Mouse (Mus musculus) stomach, embryonic 16.5 days (tissue): ENCODE measurements at regions not wholly inside any gene's neighbourhood (a gene's known extent, or its start where the extent isn't known, plus 50 kb on each side); places are given as distances from the start of the nearest gene placed in this dataset.

Source experiments
- ATAC-seq: fragments of 200-750 bp; cut with Nextera tagmentation; 2 replicates; pipeline ENCODE4 v1.8.0; 2017; ENCODE audit warnings: moderate number of reproducible peaks, moderate TSS enrichment; ENCODE audit not compliant: insufficient read depth, low FRiP score
- H3K27ac ChIP-seq: fragments of 300-500 bp; sonication (generic); 2 replicates; pipeline ENCODE4 v1.5.1; 2014; ENCODE audit warnings: low read length
- H3K27me3 ChIP-seq: fragments of 300-500 bp; sonication (generic); 2 replicates; pipeline ENCODE4 v1.6.1; 2014; ENCODE audit warnings: low read length, control low read depth, mixed read lengths; ENCODE audit not compliant: control insufficient read depth, insufficient read depth
- H3K36me3 ChIP-seq: fragments of 300-500 bp; sonication (generic); 2 replicates; pipeline ENCODE4 v1.6.1; 2014; ENCODE audit warnings: low read length; ENCODE audit not compliant: control insufficient read depth, insufficient read depth
- H3K4me1 ChIP-seq: fragments of 300-500 bp; sonication (generic); 2 replicates; pipeline ENCODE4 v1.6.1; 2014; ENCODE audit warnings: low read length, control low read depth, mixed read lengths; ENCODE audit not compliant: control insufficient read depth, insufficient read depth
- H3K4me2 ChIP-seq: fragments of 300-500 bp; sonication (generic); 2 replicates; pipeline ENCODE4 v1.6.1; 2014; ENCODE audit warnings: low read depth, low read length, mixed read lengths
- H3K4me3 ChIP-seq: fragments of 300-500 bp; sonication (generic); replicated peaks from 2 replicates; pipeline ENCODE4 v1.5.1; 2014; ENCODE audit warnings: mild to moderate bottlenecking, low read length
- H3K9ac ChIP-seq: fragments of 300-500 bp; sonication (generic); 2 replicates; pipeline ENCODE4 v1.6.1; 2014; ENCODE audit warnings: low read length
- H3K9me3 ChIP-seq: fragments of 300-500 bp; sonication (generic); replicated peaks from 2 replicates; pipeline ENCODE4 v1.6.1; 2016; ENCODE audit warnings: low read length, control low read depth; ENCODE audit not compliant: control insufficient read depth
- WGBS: fragments of 180-500 bp; shearing (Covaris S2); extraction: QIAGEN DNeasy Blood & Tissue Kit; methylation state at CpG from one replicate; pipeline ENCODE4 v1.1.7; 2014; 5-methylcytosine and 5-hydroxymethylcytosine counted together

DNA sequence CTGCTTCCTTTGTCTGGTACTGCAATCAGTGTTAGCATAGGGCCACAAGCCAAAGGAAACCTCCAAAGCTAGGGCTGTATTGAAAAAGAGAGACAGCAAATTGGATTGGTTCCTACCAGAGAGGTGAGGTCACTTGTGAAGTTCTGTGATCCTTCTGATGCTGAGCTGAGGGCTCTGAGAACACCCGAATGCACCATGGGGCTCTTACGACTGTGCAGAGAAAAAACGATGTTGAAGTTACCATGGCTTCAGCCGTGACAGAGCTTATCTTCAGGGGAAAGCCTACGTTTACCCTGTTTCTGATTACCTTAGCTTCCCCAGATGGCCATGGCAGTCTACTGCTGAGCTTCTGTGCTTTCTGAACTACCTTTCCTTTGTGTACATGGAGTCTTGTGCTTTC, 53.9 kb upstream of the Fmo9 start:
- no peaks in the 10 kb centered on the region for H3K4me1 ChIP-seq
- H3K4me3 ChIP-seq: no peak overlapping the region
- no peaks in the 10 kb centered on the region for H3K36me3 ChIP-seq
- H3K9ac ChIP-seq: no peak overlapping the region
- no peaks in the 10 kb centered on the region for H3K27me3 ChIP-seq
- no peaks in the 10 kb centered on the region for H3K9me3 ChIP-seq
- no peak overlapping the region for H3K27ac ChIP-seq
- 57% methylated on average over 5 of the region's 5 CpGs for WGBS
- ATAC-seq: no peak
- no peak overlapping the region for H3K4me2 ChIP-seq

DNA sequence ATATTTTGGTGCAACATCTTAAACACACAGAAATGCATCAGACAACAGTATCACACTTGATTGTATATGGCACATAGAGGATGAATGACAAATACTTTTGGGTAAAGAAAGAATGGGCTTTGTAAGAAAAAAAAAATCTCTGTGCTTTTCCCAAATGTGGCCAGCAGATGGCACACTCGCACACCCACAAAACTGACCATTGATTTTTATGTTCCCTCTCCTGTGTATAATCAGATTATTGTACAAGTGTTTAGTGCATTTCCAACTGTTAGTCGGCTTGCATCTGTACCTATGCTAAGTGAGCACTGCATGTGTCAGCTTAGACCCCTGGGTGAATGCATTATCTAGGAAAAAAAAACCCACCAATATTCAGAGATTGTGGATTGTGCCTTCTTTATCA, 56.4 kb upstream of the Fmo9 start:
- Histone ChIP-seq H3K4me2 (no peak overlapping the region), H3K9me3 (no peaks in the 10 kb centered on the region)
- WGBS: 4% methylated on average over 2 of the region's 2 CpGs

DNA sequence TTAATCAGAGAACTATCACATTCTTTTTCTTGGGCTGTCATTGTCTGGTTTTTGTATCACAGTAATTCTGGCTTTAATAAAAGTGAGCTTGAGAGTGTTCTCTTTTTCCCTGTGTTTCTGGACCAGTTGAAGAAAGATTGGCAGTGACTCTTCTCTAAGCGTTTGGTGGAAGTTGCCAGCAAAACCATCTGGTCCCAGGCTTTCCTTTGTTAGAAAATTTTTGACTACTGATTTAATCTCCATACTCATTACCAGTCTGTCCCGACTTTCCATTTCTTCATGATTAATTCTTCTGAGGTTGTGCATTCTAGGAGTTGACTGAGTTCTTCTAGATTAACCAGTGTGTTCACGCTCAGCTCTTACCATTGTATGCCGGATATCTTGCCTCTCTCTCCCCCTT, 68.6 kb upstream of the Fmo9 start:
- H3K9me3 ChIP-seq: no peaks in the 10 kb centered on the region
- H3K27ac ChIP-seq: no peak overlapping the region
- WGBS: 75% methylated on average over 4 of the region's 4 CpGs
- H3K4me3 ChIP-seq: no peak overlapping the region
- no peaks in the 10 kb centered on the region for H3K4me1 ChIP-seq
- H3K36me3 ChIP-seq: no peaks in the 10 kb centered on the region
- no peak for ATAC-seq
- no peak overlapping the region for H3K4me2 ChIP-seq
- H3K27me3 ChIP-seq: no peaks in the 10 kb centered on the region
- no peak overlapping the region for H3K9ac ChIP-seq

More for the DNA sequence above, 56.4 kb upstream of the Fmo9 start:
- no peaks in the 10 kb centered on the region for H3K36me3 ChIP-seq
- H3K27ac ChIP-seq: no peak overlapping the region
- no peak for ATAC-seq
- H3K9ac ChIP-seq: no peak overlapping the region
- H3K27me3 ChIP-seq: no peaks in the 10 kb centered on the region
- H3K4me1 ChIP-seq: no peaks in the 10 kb centered on the region
- no peak overlapping the region for H3K4me3 ChIP-seq

DNA sequence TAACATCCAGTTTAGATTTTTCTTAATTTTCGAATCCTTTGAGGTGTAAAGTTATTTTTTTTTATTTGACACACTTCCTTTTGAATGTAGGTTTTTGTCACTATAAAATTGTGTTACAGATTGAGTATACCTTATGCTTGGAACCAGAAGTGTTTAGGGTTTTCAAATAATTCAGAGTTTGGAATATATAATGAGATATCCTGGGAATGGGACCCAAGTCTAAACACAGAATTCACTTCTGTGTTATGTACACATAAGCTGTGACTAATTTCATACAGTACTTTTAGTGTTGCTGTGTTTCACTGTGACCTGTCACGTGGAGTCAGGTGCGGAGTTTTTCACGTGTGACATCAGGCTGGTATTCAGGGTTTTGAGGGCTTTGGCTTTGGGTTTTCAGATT, 69.1 kb upstream of the Fmo9 start:
- H3K9me3 ChIP-seq: no peaks in the 10 kb centered on the region
- 76% methylated on average over 4 of the region's 4 CpGs for WGBS
- no peaks in the 10 kb centered on the region for H3K27me3 ChIP-seq
- H3K4me1 ChIP-seq: no peaks in the 10 kb centered on the region
- no peak overlapping the region for H3K4me2 ChIP-seq
- no peak overlapping the region for H3K9ac ChIP-seq
- H3K36me3 ChIP-seq: no peaks in the 10 kb centered on the region
- no peak overlapping the region for H3K4me3 ChIP-seq
- no peak for ATAC-seq
- no peak overlapping the region for H3K27ac ChIP-seq

DNA sequence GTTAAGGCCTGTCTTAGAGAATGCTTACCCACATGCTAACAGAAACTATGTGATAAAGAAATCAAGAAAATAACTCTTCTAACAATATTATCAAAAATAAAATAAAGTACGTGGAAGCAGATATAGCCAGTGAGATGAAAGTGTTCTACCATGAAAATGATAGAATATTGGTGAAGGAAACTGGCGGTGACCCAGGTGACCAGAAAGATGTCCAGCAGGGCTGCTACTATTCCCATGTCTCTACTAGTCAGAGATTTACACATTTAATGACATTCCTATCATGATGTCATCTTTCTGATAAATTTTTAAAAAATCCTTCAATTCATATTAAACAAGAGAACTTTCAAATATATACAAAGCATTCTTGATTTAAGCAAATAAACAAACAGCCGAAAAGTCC, 69.8 kb upstream of the Fmo9 start:
- H3K27me3 ChIP-seq: no peaks in the 10 kb centered on the region
- H3K9ac ChIP-seq: no peak overlapping the region
- WGBS: 85% methylated on average over 3 of the region's 3 CpGs
- no peak overlapping the region for H3K4me3 ChIP-seq
- no peak for ATAC-seq
- no peak overlapping the region for H3K27ac ChIP-seq
- no peaks in the 10 kb centered on the region for H3K4me1 ChIP-seq
- H3K4me2 ChIP-seq: no peak overlapping the region
- no peaks in the 10 kb centered on the region for H3K36me3 ChIP-seq
- no peaks in the 10 kb centered on the region for H3K9me3 ChIP-seq

DNA sequence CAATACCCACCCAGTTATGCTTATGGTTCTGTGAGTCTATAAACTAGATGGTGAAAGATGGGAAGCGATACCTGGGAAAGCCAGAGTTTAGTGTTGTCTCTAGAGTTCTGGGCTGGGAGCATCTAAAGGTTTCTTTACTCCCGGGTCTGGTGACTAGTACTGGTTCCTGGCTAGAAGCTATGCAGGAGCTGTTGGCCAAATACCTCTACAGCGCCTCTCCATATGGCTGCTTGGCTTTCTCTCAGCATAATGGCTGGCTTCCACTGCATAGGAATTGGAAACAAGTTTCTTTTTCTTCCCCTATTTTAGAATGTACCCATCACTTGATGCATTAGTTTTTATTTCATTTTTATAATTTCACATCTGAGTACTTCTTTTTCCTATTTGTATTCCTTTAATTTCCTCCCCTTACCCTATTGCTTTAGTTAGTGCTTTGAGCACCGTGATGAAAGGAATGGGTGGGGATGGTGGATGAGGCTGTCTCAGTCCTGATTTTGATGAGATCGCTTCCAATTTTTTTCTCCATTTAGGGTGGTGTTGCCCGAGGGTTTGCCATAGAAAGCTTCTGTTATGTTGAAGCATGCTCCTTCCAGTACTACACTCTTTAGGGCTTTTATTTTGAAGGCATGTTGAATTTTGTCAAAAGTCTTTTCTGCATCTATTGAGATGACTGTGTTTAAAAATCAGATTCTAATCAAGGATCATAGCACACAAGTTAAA, 71.5 kb upstream of the Fmo9 start:
- 81% methylated on average over 6 of the region's 6 CpGs for WGBS
- Histone ChIP-seq H3K4me1 (no peaks in the 10 kb centered on the region), H3K27ac (no peak overlapping the region), H3K9ac (no peak overlapping the region), H3K9me3 (no peaks in the 10 kb centered on the region), H3K36me3 (no peaks in the 10 kb centered on the region), H3K4me3 (no peak overlapping the region), H3K27me3 (no peaks in the 10 kb centered on the region), H3K4me2 (no peak overlapping the region)
- no peak for ATAC-seq

DNA sequence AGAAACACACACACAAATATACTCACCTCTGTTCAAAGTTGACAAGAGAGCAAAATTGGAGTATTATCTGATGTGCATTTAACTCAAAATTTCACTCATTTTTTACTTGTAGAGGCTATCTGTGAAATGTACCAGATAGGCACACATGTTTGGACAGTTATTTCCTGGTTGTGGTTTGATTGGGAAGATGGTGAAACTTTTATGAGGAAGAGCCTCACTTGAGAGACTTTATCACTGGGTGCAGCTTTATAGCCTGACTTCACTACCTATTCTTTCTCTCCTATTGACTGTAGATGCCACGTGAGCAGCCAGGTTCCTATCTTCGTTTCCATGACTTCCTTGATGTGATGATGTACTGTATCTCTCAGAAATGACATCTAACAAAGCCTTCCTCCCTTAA, 77.3 kb upstream of the Fmo9 start:
- no peaks in the 10 kb centered on the region for H3K27me3 ChIP-seq
- H3K9me3 ChIP-seq: no peaks in the 10 kb centered on the region
- no peaks in the 10 kb centered on the region for H3K4me1 ChIP-seq
- no peak overlapping the region for H3K9ac ChIP-seq
- no peak overlapping the region for H3K27ac ChIP-seq
- no peak overlapping the region for H3K4me3 ChIP-seq
- 68% methylated on average over 2 of the region's 2 CpGs for WGBS
- ATAC-seq: no peak
- no peaks in the 10 kb centered on the region for H3K36me3 ChIP-seq
- no peak overlapping the region for H3K4me2 ChIP-seq

DNA sequence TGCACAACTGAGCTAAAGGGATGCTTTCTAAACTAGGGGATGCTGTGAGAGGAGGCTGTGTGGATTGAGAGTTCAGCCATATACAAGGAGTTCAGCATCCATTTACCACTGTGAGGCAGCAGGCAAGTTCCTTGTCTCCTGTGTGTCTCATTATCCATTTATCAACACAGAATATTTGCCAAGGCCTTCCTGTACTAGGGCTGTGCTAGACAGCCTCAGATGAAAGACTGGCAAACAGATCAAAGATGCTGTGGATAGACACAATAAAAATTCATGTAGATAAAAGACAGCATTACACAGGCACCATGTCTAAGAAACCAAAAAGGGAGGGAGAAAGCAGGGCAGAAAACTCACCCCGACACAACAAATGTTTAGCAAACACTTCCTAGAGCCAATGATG, 91.5 kb upstream of the Fmo9 start:
- Histone ChIP-seq H3K4me3 (no peak overlapping the region), H3K36me3 (no peaks in the 10 kb centered on the region), H3K27ac (no peak overlapping the region), H3K4me2 (no peak overlapping the region), H3K9ac (no peak overlapping the region), H3K4me1 (no peaks in the 10 kb centered on the region), H3K9me3 (no peaks in the 10 kb centered on the region), H3K27me3 (no peaks in the 10 kb centered on the region)
- no peak for ATAC-seq
- 57% methylated on average over 1 of the region's 1 CpGs for WGBS

DNA sequence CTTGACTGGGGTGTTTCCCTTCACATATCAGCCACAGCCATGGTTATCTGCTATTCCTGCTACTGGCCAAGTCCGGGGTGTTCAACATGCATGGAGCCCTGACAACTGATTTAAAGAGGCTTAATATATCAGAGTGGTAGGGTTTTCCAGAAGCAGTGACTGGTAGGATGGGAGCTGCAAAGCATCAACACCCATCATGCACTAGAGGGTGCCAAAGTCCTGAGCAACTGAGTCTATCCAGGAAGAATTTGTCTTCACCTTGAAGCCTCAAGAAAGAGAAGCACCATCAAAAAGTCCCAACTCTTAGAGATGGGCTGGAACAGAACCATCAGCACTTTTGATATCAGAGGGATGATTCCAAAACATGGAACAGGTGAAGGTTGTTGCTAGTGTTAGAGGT, 100.5 kb upstream of the Fmo9 start:
- ATAC-seq: no peak
- Histone ChIP-seq H3K36me3 (no peaks in the 10 kb centered on the region), H3K4me2 (no peak overlapping the region), H3K27ac (no peak overlapping the region), H3K4me1 (no peaks in the 10 kb centered on the region), H3K4me3 (no peak overlapping the region), H3K27me3 (no peaks in the 10 kb centered on the region), H3K9me3 (no peaks in the 10 kb centered on the region), H3K9ac (no peak overlapping the region)
- WGBS: 43% methylated on average over 1 of the region's 1 CpGs

DNA sequence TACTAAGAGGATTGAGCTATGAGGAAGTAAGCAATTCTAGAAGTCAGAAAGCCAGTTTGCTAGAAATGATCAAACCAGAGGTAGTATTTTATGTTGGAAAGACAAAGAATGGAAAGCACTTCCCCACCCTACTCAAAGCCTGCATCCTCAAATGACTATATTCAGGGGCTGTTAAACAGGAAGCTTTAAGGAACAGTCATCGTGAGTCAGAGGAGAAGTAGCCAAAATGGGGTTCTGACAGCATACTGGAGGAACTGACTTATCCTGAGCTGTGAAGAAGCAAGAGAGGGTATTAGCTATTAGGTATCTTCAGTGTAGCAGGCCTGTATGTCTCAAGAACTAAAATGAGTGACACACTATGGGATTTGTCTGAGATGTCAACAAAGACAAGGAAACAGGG, 106.3 kb upstream of the Fmo9 start:
- Histone ChIP-seq H3K27ac (no peak overlapping the region), H3K4me3 (no peak overlapping the region), H3K4me2 (no peak overlapping the region), H3K4me1 (no peaks in the 10 kb centered on the region), H3K27me3 (no peaks in the 10 kb centered on the region), H3K9me3 (no peaks in the 10 kb centered on the region), H3K36me3 (no peaks in the 10 kb centered on the region), H3K9ac (no peak overlapping the region)
- 56% methylated on average over 1 of the region's 1 CpGs for WGBS
- no peak for ATAC-seq
